Mouse (Mus musculus) lung, adult 2 months (tissue): ENCODE results near the gene Stap1. TPM values are rescaled to one million over a fixed set of nuclear protein-coding genes. Genes with fewer than 3 reads are reported as not detected.

Experiments used
- DNase-seq: peaks from one replicate; pipeline ENCODE4 v3.0.0; 2022
- H3K4me1 ChIP-seq: fragments of 200-500 bp; 2 replicates; pipeline ENCODE4 v1.6.1; 2011; ENCODE audit warnings: low read length; ENCODE audit not compliant: control insufficient read depth, insufficient read depth
- H3K4me3 ChIP-seq: fragments of 200-500 bp; replicated peaks from 2 replicates; pipeline ENCODE3; 2011; ENCODE audit warnings: low read depth, mild to moderate bottlenecking, control low read depth, low read length; ENCODE audit errors: extremely low read depth
- CTCF ChIP-seq: fragments of 200-500 bp; IDR thresholded peaks from 2 replicates; pipeline ENCODE4 v1.5.1; 2011; ENCODE audit warnings: mild to moderate bottlenecking, low read length, control low read depth; ENCODE audit not compliant: insufficient read depth
- POLR2A ChIP-seq: fragments of 200-500 bp; IDR thresholded peaks from 2 replicates; pipeline ENCODE4 v1.6.1; 2011; ENCODE audit warnings: low read depth, mild to moderate bottlenecking, control low read depth, low read length, borderline replicate concordance; ENCODE audit errors: extremely low read depth
- WGBS: fragments of 180-500 bp; shearing (Covaris S2); methylation state at CpG from one replicate; pipeline ENCODE4 v1.1.7; 2018; 5-methylcytosine and 5-hydroxymethylcytosine counted together
- polyA plus RNA-seq: library from polyadenylated mRNA; depleted of rRNA; stranded (reverse); fragments of >200 nt; gene quantifications from 2 replicates; pipeline ENCODE4 v1.2.3, GENCODE M21; 2012; rRNA removed

Stap1 gene
- 0.58 and 1.6 TPM in 2 replicates for polyA plus RNA-seq

GRCm38 (mm10) chr5:86071538-86071937 is at the start of gene Stap1:
Gene Stap1, plus strand, starts transcription at chr5:86071746.
- WGBS, result 44% methylated on average over 7 of the region's 7 CpGs
- TF ChIP-seq CTCF, result no peak
- no peak for TF ChIP-seq POLR2A
- H3K4me3 ChIP-seq, result peak within 1 kb of the TSS; percentile 49
- H3K4me1 ChIP-seq, result no peaks in the 10 kb centered on the region
- DNase-seq, result no peak

DNA sequence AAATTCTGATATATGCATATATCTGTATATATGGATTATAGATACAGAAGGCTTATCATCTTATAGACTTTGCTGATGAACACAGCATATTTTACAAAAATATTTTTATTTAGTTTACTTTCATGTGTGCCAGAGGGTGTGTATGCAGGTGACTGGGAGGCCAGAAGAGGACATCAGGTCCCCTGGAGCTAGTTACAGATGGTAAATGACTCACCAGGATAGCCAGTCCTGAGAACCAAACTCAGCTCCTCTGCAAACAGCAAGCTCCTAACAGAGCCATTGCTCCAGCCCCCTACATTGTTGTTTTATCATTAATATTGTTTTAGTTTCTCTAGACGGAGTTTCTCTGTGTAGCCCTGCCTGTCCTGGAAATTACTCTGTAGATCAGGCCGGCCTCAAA is 41.7 kb upstream of the Stap1 start:
- DNase-seq, result no peak
- no peaks in the 10 kb centered on the region for H3K4me1 ChIP-seq
- H3K4me3 ChIP-seq, result no peak overlapping the region
- no peak for TF ChIP-seq POLR2A
- no peak for TF ChIP-seq CTCF
- 95% methylated on average over 2 of the region's 2 CpGs for WGBS

DNA sequence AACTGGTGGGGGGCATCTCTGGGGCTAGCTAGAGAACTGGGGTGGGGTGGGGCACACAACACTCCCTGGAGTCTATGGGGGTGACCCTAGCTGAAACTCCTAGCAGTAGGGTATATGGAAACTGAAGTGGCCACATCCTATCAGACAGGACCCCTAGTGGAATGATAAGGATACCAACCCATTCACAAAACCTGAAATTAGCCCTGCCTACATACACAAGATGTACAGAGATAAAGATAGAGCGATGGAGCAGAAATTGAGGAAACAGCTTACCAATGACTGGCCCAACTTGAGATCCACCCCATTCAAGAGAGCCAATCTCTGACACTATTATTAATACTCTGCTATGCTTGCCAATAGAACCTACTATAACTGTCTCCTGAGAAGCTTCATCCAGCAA is 8.0 kb upstream of the Stap1 start:
- Histone ChIP-seq H3K4me3 (no peak overlapping the region), H3K4me1 (peaks cover 2% of the 10 kb centered on the region; the same call in 1 of the 2 replicates)
- 71% methylated on average over 1 of the region's 1 CpGs for WGBS
- DNase-seq, result no peak
- no peak for TF ChIP-seq POLR2A
- no peak for TF ChIP-seq CTCF

GRCm38 (mm10) chr5:86065101-86065875 is 6.3 kb upstream of the Stap1 start, which contains the start of gene Cenpc1:
Gene Cenpc1, minus strand, starts transcription at chr5:86065583.
- WGBS, result under 1% methylated on average over 60 of the region's 60 CpGs
- peak within 1 kb of the TSS; percentile 77 for H3K4me3 ChIP-seq
- TF ChIP-seq CTCF (no peak), POLR2A (peak; percentile 69; the same call in 1 of the 2 replicates)
- peak; percentile 97 for DNase-seq
- peaks cover 2% of the 10 kb centered on the region; the same call in 1 of the 2 replicates for H3K4me1 ChIP-seq

DNA sequence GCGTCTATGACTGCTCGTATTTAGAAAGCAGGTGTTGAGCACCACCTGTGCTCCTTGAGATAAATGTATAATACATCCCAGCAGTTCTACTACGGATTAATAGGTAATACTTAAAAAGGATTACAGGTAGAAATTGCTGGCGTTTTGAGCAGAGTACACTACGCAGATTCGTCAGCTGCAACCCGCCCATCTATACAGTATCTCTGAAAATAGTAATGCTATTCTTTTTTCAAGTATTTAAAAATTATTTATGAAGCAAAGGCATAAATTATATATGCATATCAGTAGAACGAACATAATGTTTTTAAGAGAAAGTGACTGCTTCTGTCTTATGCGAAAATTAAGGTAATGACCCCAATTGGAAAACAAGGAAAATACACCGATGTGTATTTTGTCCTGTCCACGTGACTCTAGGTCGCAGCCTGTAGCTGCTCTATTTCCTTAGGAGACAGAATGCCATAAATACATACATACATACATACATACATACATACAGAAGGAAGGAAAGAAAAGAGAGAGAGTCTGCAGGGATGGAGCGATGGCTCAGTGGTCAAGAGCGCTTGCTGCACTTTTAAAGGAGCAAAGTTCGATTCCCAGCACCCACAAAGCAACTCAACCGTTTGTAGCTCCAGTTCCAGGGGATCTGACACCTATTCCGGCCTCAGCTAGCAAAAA is 5.5 kb upstream of the Stap1 start:
- H3K4me1 ChIP-seq, result peaks cover 2% of the 10 kb centered on the region; the same call in 1 of the 2 replicates
- under 1% methylated on average over 17 of the region's 17 CpGs for WGBS
- DNase-seq, result no peak
- H3K4me3 ChIP-seq, result peak overlapping the region; percentile 49
- TF ChIP-seq POLR2A (no peak), CTCF (no peak)

- TF ChIP-seq CTCF, result peak; percentile 83
- TF ChIP-seq POLR2A, result no peak
- Histone ChIP-seq H3K4me1 (peaks cover 2% of the 10 kb centered on the region; the same call in 1 of the 2 replicates), H3K4me3 (peak overlapping the region; percentile 52)
- DNase-seq, result peak; percentile 85
- under 1% methylated on average over 17 of the region's 17 CpGs for WGBS
Observed at GRCm38 (mm10) chr5:86066551-86066929, 5.0 kb upstream of the Stap1 start.

- no peak overlapping the region for H3K4me3 ChIP-seq
- peaks cover 2% of the 10 kb centered on the region; the same call in 1 of the 2 replicates for H3K4me1 ChIP-seq
- TF ChIP-seq CTCF (no peak), POLR2A (no peak)
- 56% methylated on average over 3 of the region's 3 CpGs for WGBS
- no peak for DNase-seq
Observed at GRCm38 (mm10) chr5:86068451-86068850, 3.1 kb upstream of the Stap1 start.

GRCm38 (mm10) chr5:86069121-86069520 is 2.4 kb upstream of the Stap1 start:
- peaks cover 2% of the 10 kb centered on the region; the same call in 1 of the 2 replicates for H3K4me1 ChIP-seq
- TF ChIP-seq POLR2A (no peak), CTCF (no peak)

GRCm38 (mm10) chr5:86072756-86073386 is 1.3 kb downstream of the Stap1 start:
- DNase-seq, result no peak
- TF ChIP-seq CTCF (no peak), POLR2A (no peak)
- Histone ChIP-seq H3K4me3 (peak overlapping the region; percentile 16), H3K4me1 (no peaks in the 10 kb centered on the region)
- 72% methylated on average over 4 of the region's 4 CpGs for WGBS

More at GRCm38 (mm10) chr5:86069121-86069520, 2.4 kb upstream of the Stap1 start:
- WGBS, result 73% methylated on average over 6 of the region's 6 CpGs
- no peak overlapping the region for H3K4me3 ChIP-seq
- no peak for DNase-seq
